Mouse (Mus musculus) heart, postnatal 36 days (tissue): ENCODE results near the gene Epb42. TPM values are rescaled to one million over a fixed set of nuclear protein-coding genes. Genes with fewer than 3 reads are reported as not detected.
A peak's percentile ranks its signal among the peaks of the same experiment; 100 is the strongest.
"Not testable (repeated sequence)": the region's sequence is repeated elsewhere in the genome, so short reads cannot be mapped to it uniquely, and the experiment has no call there.

Source experiments
- DNase-seq, 2 experiments: peaks; one replicate each; pipeline ENCODE4 v3.0.0; 2021 to 2022
- intact Hi-C: fragments of 180-260 bp; cut with DNase I; formaldehyde crosslinking; loops from one replicate; pipeline ENCODE4 v1.15.1; 2025
- total RNA-seq, 2 experiments: library from RNA; stranded (reverse); gene quantifications; 2 replicates each; pipeline ENCODE4 v1.2.3; 2021

The Epb42 gene
- total RNA-seq, 2 experiments from 2014 or later, result 0.11 to 0.46 TPM

DNA sequence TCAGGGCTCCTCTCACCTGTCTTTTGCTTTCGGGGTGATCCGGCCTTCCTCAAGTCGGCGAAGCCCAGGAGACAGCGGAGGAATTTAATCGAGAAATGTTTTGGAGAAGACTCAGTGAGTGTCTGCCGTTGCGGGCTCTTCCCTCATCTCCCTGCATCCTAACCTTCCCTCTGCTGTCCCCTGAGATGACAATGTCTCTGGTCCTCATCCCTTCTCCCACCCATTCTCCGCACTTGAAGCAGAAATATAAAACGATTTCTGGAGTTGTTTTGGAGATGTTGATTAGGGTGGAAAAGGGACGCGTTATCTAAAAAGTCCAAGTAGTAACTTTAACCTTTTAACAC is 28.2 kb downstream of the Epb42 start:
- intact Hi-C loops, result loop anchor here (2.0 kb wide), 1 partner anchor 38 kb away; the partner anchor contains the start of gene Ubr1
- no peak for DNase-seq

DNA sequence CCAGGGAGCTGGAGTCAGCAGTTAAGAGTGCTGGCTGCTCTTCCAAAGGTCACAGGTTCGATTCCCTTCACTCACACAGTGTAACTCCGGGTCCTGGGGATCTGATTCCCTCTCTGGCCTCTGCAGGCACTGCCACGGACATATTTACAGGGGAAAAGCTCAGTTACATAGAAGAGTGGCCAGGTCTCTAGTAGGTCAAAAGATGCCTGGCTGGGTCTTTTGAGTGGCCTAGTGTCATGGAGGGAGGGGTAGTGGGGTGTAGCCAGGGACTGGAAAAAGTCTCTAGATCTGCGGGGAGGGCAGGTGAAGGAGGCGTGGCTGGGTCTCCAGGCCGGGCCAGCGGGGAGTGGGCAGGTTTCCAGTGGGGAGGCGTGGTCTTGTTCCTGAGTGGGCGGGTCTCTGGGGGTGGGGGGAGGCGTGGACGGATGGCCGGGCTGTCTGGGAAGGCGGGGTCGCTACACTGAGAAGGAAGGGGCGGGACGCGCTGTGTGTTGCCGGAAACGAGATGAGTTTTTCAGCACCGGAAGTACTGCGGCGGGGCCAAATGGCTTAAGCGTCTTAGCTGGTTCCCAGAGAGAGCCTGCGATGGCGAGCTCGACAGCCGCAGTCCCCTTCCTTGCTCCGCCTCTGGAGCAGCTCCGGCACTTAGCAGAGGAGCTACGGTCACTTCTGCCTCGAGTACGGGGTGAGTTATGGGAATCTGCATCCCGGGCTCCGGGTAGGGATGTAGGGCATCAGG is 28.8 kb downstream of the Epb42 start, which contains the start of gene Ccndbp1:
TSS of gene Ccndbp1 (plus strand) at position 479 of the 739 bp plus-strand sequence.
- intact Hi-C loops, result loop anchor here (2.0 kb wide), 1 partner anchor 37 kb away; the partner anchor contains the start of gene Ubr1
- DNase-seq, result peak; percentile 90

DNA sequence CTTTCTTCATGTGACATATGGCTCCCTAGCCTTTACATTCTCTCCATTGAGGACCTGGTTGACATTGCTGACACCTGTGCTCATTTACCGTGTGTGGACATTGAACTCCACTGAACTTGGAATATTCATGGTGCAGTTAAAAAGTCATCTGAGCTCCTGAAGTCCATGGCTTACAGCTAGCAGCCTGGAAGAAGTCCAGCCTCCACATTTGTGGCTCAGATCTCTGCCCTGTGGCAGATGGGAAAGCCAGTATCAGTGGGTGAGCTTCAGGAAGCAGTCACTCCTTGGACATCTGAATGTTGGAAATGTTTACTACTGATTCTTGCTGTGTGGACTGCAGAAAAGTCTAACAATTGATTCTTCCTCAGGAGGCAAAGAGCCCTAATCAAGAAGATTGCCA is 29.9 kb downstream of the Epb42 start:
- intact Hi-C loops, result no loop called here
- no peak for DNase-seq

DNA sequence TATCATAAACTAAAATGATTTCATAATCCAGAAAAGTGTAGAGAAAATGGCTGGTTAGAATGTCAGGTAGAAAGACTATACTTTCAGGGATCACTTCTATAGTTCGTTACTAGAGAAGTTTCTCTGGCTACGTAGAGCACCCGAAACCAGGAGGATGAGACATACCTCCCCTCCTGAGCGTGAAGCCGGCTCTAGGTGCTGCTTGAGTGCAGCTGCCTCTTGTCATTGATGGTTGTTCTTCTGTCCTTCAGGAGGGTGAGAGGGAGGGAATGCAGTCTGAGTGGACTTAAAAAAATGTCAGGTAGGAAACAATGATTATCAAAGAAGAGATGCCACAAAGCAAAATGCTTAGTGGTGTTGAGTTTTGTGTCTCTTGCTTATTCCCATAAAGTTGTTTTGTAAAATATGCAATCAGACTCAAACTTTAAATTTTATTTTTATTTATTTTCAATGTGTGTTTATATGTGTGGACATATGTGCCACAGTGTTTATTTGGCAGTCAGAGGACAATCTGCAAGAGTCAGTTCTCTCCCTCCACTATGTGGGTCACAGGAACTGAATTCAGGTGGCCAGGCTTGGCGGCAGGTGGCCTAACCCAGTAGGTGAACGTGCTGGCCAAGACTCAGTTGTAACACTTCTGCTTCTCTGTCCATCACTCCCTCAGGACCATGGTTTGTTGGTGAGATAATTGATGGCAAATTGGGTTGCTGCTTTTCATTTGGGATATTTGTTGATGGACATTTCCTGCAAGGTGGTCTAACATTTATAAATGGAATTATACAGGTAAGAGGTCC is 32.7 kb downstream of the Epb42 start:
- DNase-seq, result no peak
- intact Hi-C loops, result no loop called here

DNA sequence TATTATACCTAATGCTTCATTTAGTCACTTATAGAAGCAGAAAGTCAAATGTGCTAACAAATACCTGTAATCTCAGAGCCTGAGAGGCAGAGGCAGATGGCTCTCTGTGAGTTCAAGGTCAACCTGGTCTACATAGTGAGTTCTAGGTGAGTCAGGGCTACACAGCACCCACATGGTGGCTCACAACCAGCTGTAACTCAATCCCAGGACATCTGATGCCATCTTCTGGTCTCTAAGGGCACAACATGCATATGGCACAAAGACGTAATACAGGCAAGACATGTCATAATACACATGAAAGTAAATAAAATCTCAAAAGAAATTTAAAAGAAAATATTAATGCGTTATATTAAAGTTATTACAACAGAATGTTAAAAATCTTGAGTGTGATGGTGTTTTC is 33.3 kb downstream of the Epb42 start:
- no peak for DNase-seq
- intact Hi-C loops, result no loop called here

DNA sequence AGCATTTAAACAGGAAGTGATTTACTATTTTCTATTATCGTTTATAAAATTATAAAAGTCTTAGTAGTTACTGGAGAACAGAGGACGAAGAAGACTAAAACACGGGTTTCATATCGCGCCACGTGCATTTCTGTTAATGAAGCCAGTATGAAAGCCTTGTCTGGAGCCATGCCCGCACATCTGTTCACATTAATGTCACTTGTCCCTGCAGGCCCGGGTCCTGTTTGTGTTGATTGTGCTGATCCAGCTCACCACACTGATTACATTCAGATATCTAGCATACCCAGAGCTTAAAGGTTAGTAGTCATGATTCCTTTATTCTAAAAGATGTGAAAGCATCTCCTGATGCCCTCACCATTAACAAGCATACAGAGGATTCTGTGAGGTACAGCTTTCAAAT is 38.0 kb downstream of the Epb42 start:
- no peak for DNase-seq
- intact Hi-C loops, result no loop called here

DNA sequence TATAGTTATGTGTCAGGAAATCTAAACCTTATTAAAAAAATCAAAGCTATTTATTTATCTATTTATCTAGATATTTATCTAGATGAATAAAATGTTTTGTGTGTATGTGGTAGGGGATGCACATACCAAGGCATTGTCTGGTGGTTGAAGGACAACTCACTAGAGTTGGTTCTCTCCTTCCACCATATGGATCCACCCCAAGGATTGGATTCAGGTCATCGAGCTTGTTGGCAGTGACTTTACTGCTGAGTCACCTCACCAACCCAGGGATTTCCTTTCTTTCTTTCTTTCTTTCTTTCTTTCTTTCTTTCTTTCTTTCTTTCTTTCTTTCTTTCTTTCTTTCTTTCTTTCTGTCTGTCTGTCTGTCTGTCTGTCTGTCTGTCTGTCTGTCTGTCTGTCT is 40.3 kb downstream of the Epb42 start:
- intact Hi-C loops, DNase-seq: not testable (repeated sequence)

DNA sequence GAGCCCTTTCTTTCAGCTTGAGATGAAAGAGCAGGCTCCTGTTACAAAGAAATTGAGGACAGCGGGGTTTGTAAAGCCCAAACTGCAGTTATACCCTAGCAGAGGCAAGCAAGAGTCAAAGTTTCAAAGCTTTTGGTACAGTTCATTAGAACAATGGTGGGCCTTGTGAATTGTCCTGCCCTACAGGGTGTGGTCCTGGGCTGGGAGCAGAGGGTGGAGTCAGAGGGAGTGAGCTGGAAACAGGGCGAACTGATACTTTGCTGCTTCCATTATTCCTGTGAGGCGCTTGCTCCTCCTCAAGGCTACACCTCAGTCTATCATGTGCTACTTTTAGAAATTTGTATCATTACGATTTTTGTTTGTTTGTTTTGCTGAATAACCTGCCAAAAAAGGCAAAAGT is 45.7 kb downstream of the Epb42 start:
- intact Hi-C loops, result no loop called here
- DNase-seq, result no peak

DNA sequence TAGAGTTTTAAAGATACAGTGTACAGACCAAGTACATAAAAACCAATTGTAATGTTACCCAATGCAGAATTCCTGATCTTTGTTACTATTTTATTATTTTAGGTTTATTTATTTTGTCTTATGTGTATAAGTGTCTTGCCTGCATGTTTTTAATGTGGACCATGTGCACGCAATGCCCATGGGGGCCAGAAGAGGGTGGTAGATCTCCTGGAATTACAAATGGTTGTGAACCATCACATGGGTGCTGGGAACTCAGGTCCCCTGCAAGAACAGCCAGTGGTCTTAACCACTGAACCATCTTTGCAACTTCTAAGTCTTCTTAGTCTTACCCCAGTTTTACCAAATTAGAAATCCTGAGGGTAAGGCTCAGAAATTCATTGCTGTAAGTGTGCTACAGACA is 51.6 kb downstream of the Epb42 start:
- intact Hi-C loops, result no loop called here
- DNase-seq, result no peak

DNA sequence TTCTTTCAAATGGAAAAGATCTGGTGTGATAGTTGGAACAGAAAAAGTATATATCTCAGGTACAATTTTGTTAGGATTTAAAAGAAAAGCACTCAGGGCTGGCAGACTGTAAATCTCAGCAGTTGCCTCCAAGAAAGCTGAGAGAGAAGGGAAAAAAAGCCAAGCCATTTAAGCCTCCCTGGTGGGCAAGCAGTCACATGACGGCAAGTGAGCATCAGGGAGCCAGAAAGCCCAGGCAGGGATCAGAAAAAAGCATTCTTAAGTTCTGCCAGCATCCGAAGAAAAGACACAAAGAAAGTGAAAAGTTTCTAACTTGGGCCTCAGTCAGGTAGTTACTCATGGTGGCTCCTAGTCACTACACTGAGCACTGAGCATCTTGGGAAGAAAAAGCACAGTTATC is 53.3 kb downstream of the Epb42 start:
- no peak for DNase-seq
- intact Hi-C loops, result no loop called here

DNA sequence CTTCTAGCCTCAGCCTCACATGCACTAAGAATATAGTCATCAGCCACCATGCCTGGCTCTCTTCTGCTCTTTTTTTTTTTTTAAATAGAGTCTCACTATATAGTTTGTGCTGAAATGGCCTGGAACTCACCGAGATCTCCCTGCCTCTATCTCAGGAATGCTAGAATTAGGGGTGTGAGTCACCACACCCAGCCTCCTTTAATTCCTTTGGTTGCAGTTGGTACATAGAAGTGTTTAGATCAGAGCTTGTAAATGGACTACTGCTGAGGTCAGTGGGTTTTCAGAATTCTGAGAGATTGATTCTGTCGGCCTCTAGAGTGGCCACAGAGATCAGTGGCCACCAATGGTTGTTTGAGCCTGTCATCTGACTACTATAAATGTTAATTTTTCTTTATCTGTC is 56.0 kb downstream of the Epb42 start:
- no peak for DNase-seq
- intact Hi-C loops, result no loop called here

DNA sequence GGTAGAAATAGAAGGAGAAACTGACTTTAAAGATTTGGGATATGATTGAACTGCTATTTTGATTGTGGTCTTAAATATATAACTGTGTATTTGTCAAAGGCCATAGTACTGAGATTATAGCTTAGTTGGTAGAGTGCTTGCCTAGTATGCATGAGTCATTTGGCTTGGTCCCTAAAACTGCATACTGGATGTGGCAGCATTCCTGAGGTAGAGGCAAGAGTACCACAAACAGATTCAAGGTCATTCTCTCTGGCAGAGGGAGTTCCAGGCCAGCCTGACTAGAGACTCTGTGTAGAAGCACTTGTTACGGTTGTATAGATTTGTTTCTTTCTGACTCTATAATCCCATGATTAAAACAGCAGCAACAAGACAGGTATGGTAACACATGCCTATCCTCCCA is 57.1 kb downstream of the Epb42 start:
- DNase-seq, result no peak
- intact Hi-C loops, result loop anchor here (5.0 kb wide), 1 partner anchor 122 kb away; no protein-coding TSS in a partner anchor

DNA sequence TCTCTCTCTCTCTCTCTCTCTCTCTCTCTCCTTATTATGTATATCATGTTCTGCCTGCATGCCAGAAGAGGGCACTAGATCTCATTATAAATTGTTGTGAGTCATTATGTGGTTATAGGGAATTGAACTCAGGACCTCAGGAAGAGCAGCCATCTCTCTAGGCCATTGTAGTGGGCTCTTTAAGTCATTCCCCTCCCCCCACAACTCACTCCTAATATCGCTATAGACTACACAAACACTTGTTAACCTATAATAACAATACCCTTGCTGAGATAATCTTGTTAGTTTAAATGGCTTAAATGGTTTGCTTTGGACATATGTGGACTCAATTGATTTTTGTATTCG is 58.2 kb downstream of the Epb42 start:
- no peak for DNase-seq
- intact Hi-C loops, result loop anchor here (5.0 kb wide), 1 partner anchor 124 kb away; no protein-coding TSS in a partner anchor

DNA sequence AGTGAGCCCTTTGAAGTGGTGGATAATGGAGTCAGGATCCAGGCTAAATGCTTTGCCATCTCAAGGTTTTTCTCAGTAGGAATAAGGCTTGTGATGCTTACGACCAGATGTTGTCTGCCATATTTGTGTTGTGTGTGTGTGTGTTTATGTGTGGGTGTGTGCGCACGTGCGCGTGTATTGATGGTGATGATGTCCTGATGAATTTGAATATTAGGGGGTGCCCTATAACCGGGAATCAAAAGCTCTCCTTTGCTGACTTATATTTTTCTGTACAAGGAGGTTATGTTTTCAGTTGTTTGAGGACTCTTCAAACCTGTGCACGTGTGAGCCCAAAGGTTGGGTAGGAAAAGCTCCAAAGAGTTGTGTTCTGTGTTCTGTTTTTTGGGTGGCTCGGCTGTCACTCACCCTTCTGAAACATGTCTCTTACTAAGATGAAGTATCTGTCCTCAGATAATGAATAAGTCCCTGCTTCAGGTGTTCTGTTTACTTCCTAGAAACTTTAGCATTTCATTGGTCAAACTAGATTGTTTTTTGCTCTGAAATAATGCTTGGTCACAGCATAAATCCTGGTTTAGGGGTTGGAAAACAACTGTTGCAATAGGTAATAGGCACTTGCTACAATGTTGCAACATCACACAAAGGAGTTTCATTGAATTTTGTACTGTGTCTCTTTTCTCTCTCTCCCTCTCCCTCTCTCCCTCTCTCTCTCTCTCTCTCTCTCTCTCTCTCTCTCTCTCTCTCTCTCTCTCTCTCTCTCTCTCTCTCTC is 58.8 kb downstream of the Epb42 start:
- DNase-seq, result no peak
- intact Hi-C loops, result loop anchor here (5.0 kb wide), 1 partner anchor 124 kb away; no protein-coding TSS in a partner anchor

DNA sequence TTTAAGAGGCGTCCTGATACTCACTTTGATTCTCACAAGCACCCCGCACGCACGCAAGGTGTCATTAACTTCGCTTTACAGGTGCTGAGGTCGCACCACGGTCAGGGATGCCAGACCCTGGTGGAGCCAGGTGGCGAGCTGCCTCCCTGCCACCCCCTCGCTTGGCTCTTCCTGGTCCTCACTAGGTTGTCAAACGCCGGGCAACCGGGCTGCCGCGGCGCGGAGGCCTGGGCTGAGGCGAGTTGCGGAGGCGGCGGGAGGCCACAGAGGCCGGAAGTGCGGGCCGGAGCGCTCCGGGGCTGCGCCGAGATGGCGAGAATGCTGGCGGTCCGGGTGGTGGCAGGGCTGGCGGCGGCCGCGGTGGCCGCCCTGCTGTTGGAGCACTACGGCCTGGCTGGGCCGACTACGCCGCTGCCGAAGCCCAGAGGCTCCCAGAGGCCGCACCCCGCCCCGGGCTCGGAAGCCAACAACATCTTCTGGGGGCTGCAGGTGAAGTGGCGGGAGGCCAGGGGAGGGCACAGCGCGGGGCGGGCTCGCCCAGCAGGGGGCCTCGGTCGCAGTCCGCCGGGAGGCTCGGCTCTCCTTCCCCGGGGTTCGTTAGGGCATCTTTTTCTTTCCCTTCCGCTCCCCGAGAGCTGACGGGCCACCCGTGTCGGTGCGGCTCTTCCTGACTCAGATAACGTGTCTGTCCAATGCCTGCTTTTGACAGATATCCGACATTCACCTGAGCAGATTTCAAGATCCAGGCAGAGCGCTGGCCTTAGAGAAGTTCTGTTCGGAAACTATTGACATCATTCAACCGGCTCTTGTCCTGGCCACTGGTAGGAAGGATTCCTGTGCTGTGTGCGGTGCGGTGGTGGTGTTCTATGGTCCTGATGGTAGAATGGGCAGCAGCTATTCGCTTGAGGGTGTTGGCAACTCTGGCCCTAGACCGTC is 59.6 kb downstream of the Epb42 start, which contains the start of gene Tmem62:
TSS of gene Tmem62 (plus strand) at position 28 of the 936 bp plus-strand sequence.
- DNase-seq, result peak; percentile 70 to 83
- intact Hi-C loops, result loop anchor here (5.0 kb wide), 1 partner anchor 125 kb away; no protein-coding TSS in a partner anchor

DNA sequence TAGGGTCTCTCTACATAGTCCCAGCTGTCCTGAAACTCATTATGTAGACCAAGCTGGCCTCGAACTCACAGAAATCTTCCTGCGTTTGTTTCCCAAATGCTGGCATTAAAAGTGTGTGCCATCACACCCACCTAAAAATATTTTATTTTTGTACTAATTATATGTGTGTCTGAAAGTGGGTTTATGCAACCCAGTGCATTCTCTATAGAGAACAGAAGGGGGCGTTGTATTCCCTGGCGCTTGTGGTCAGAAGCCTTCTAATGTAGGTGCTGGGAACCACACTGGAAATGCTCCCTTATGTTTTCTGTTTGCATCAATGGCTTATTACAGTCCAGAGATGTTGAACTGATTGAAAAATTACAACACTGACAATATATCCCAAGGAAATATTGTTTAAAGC is 60.6 kb downstream of the Epb42 start:
- intact Hi-C loops, result loop anchor here (5.0 kb wide), 1 partner anchor 126 kb away; no protein-coding TSS in a partner anchor
- DNase-seq, result no peak

DNA sequence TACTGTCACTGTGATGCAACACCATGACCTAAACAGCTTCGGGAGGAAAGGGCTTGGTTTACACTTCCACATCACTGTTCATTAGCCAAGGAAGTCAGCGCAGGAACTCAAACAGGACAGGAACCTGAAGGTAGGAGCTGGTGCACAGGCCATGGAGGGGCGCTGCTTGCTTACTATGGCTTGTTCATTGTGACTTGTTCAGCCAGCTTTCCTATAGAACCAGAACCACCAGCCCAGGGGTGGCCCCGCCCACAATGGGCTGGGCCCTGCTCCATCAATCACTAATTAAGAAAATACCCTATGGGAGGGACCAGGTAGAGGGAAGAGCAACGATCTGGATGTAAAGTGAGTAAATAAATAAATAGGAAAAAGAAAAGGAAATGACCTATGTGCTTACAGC is 63.9 kb downstream of the Epb42 start:
- DNase-seq, result no peak
- intact Hi-C loops, result no loop called here

DNA sequence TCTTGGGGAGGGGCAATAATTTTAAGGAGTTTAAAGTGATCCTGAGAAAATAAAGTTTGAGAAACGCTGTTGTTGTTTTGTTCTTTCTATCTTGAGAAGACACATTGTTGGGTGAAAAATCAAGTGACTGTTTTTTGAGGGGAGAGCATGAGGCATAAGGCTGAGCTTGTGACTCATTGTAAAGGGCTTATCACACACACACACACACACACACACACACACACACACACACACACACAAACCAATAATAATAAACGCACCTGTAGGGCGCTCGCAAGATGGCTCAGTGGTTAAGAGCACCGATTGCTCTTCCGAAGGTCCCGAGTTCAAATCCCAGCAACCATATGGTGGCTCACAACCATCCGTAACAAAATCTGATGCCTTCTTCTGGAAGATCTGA is 64.6 kb downstream of the Epb42 start:
- intact Hi-C loops, DNase-seq: not testable (repeated sequence)

DNA sequence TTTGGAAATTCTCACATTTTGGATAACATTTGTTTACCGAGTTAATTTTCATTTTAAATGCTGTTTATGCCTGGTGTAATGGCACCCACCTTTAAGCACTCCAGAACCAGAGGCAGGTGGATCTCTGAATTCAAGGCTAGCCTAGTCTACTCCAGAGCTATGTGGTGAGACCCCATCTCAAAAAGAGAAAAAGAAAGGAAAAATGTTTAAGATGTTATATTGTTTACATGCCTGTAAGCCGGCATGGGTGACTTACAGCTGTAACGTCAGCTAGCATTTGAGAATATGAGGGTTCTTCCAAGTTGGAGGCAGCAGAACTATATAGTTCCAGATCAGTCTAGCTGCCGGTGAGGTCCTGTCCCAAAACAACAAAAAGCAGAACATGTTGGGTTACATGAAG is 65.1 kb downstream of the Epb42 start:
- DNase-seq, result no peak
- intact Hi-C loops, result loop anchor here (2.0 kb wide), 1 partner anchor 37 kb away; the partner anchor contains the start of gene Ccndbp1
